Mouse (Mus musculus) embryonic fibroblast, embryonic 13.5 days (primary cell): Measurements from ENCODE around the gene Rbms3. TPM values are rescaled to one million over a fixed set of nuclear protein-coding genes. Genes with fewer than 3 reads are reported as not detected.

ENCODE experiments used
- H3K27ac ChIP-seq: 2 replicates; pipeline ENCODE4 v1.5.1; 2012; ENCODE audit warnings: low read length, control low read depth, inconsistent platforms; ENCODE audit not compliant: insufficient read depth
- H3K4me1 ChIP-seq: 2 replicates; pipeline ENCODE4 v1.6.1; 2011; ENCODE audit warnings: low read length; ENCODE audit not compliant: control insufficient read depth, insufficient read depth
- H3K4me3 ChIP-seq: 2 replicates; pipeline ENCODE4 v1.5.1; 2011; ENCODE audit warnings: mild to moderate bottlenecking, control low read depth, low read length; ENCODE audit not compliant: insufficient read depth
- CTCF ChIP-seq: IDR thresholded peaks from 2 replicates; pipeline ENCODE4 v1.5.1; 2011; ENCODE audit warnings: mild to moderate bottlenecking, control low read depth, low read length, moderate library complexity, borderline replicate concordance; ENCODE audit not compliant: insufficient read depth
- POLR2A ChIP-seq: IDR thresholded peaks from 2 replicates; pipeline ENCODE4 v1.6.1; 2011; ENCODE audit warnings: low read depth, mild to moderate bottlenecking, control low read depth, low read length, moderate library complexity
- polyA plus RNA-seq: library from polyadenylated mRNA; stranded (reverse); fragments of >200 nt; gene quantifications from 2 replicates; pipeline ENCODE4 v1.2.4, GENCODE M21; 2011; ENCODE audit warnings: low read depth; ENCODE audit not compliant: missing spikeins, insufficient read length

The Rbms3 gene
- polyA plus RNA-seq, 1 experiment: 114 TPM

- no peak for TF ChIP-seq CTCF
- no peak for TF ChIP-seq POLR2A
- Histone ChIP-seq H3K4me1 (peaks cover 24% of the 10 kb centered on the region), H3K4me3 (no peak overlapping the region), H3K27ac (peak overlapping the region; percentile 69)
Measured at GRCm38 (mm10) chr9:117178366-117178765, 451.3 kb downstream of the Rbms3 start.

GRCm38 (mm10) chr9:117172526-117172925 is 457.2 kb downstream of the Rbms3 start:
- no peak for TF ChIP-seq POLR2A
- no peak for TF ChIP-seq CTCF
- H3K4me1 ChIP-seq: peaks cover 4% of the 10 kb centered on the region
- no peak overlapping the region; the same call in 1 of the 2 replicates for H3K27ac ChIP-seq
- H3K4me3 ChIP-seq: no peak overlapping the region

GRCm38 (mm10) chr9:117169196-117169595 is 460.5 kb downstream of the Rbms3 start:
- TF ChIP-seq CTCF (no peak), POLR2A (no peak)
- Histone ChIP-seq H3K4me3 (no peak overlapping the region), H3K27ac (no peak overlapping the region), H3K4me1 (peaks cover 3% of the 10 kb centered on the region; the same call in 1 of the 2 replicates)

GRCm38 (mm10) chr9:117163143-117163542 is 466.6 kb downstream of the Rbms3 start:
- Histone ChIP-seq H3K27ac (peak overlapping the region; percentile 88), H3K4me3 (no peak overlapping the region), H3K4me1 (peaks cover 24% of the 10 kb centered on the region)
- TF ChIP-seq CTCF (no peak), POLR2A (no peak)

GRCm38 (mm10) chr9:117161150-117161549 is 468.6 kb downstream of the Rbms3 start:
- H3K4me1 ChIP-seq: peaks cover 24% of the 10 kb centered on the region

GRCm38 (mm10) chr9:117156330-117156905 is 473.3 kb downstream of the Rbms3 start:
- TF ChIP-seq CTCF: no peak
- TF ChIP-seq POLR2A: peak; percentile 7; the same call in 1 of the 2 replicates
- H3K27ac ChIP-seq: peak overlapping the region; percentile 96
- no peak overlapping the region for H3K4me3 ChIP-seq
- peaks cover 26% of the 10 kb centered on the region for H3K4me1 ChIP-seq

More at GRCm38 (mm10) chr9:117161150-117161549, 468.6 kb downstream of the Rbms3 start:
- Histone ChIP-seq H3K27ac (peak overlapping the region; percentile 88), H3K4me3 (no peak overlapping the region)
- TF ChIP-seq CTCF: no peak
- TF ChIP-seq POLR2A: no peak

- TF ChIP-seq POLR2A (no peak), CTCF (no peak)
Measured at GRCm38 (mm10) chr9:117154590-117154989, 475.1 kb downstream of the Rbms3 start.

GRCm38 (mm10) chr9:117153686-117154274 is 475.9 kb downstream of the Rbms3 start:
- H3K4me3 ChIP-seq: no peak overlapping the region
- H3K27ac ChIP-seq: peak overlapping the region; percentile 94
- TF ChIP-seq CTCF (no peak), POLR2A (no peak)
- peaks cover 24% of the 10 kb centered on the region for H3K4me1 ChIP-seq

More at GRCm38 (mm10) chr9:117154590-117154989, 475.1 kb downstream of the Rbms3 start:
- Histone ChIP-seq H3K4me1 (peaks cover 24% of the 10 kb centered on the region), H3K27ac (peak overlapping the region; percentile 94), H3K4me3 (no peak overlapping the region)

GRCm38 (mm10) chr9:117151951-117152350 is 477.8 kb downstream of the Rbms3 start:
- TF ChIP-seq CTCF (no peak), POLR2A (no peak)
- Histone ChIP-seq H3K4me3 (no peak overlapping the region), H3K27ac (peak overlapping the region; percentile 94), H3K4me1 (peaks cover 24% of the 10 kb centered on the region)

- Histone ChIP-seq H3K4me3 (no peak overlapping the region), H3K27ac (peak overlapping the region; percentile 15; the same call in 1 of the 2 replicates), H3K4me1 (peaks cover 5% of the 10 kb centered on the region)
- TF ChIP-seq POLR2A: no peak
- no peak for TF ChIP-seq CTCF
Measured at GRCm38 (mm10) chr9:117144057-117144723, 485.5 kb downstream of the Rbms3 start.
